Mouse (Mus musculus): Measurements from ENCODE around the gene Klhl25.
A peak's percentile ranks its signal among the peaks of the same experiment; 100 is the strongest.
"Not testable (repeated sequence)": the region's sequence is repeated elsewhere in the genome, so short reads cannot be mapped to it uniquely, and the experiment has no call there.

The Klhl25 gene

GRCm38 (mm10) chr7:75879436-75879835, 31.3 kb downstream of the Klhl25 start:
- DNase-seq: not testable (repeated sequence)

GRCm38 (mm10) chr7:75880236-75880635, 32.1 kb downstream of the Klhl25 start:
- no peak for DNase-seq

GRCm38 (mm10) chr7:75880650-75881049, 32.5 kb downstream of the Klhl25 start:
- DNase-seq: peak; percentile 88

GRCm38 (mm10) chr7:75881376-75881775, 33.3 kb downstream of the Klhl25 start:
- DNase-seq: no peak

GRCm38 (mm10) chr7:75881791-75882190, 33.7 kb downstream of the Klhl25 start:
- no peak for DNase-seq

GRCm38 (mm10) chr7:75891466-75891865, 43.4 kb downstream of the Klhl25 start:
- DNase-seq: no peak

- no peak for DNase-seq
Observed at GRCm38 (mm10) chr7:75892737-75893136, 44.6 kb downstream of the Klhl25 start.

- no peak for DNase-seq
Observed at GRCm38 (mm10) chr7:75893709-75894108, 45.6 kb downstream of the Klhl25 start.

GRCm38 (mm10) chr7:75897041-75897440, 48.9 kb downstream of the Klhl25 start:
- DNase-seq: no peak

- no peak for DNase-seq
Observed at GRCm38 (mm10) chr7:75899102-75899501, 51.0 kb downstream of the Klhl25 start.

GRCm38 (mm10) chr7:75899517-75899916, 51.4 kb downstream of the Klhl25 start:
- DNase-seq: no peak

GRCm38 (mm10) chr7:75899954-75900353, 51.8 kb downstream of the Klhl25 start:
- DNase-seq: no peak

- DNase-seq: no peak
Observed at GRCm38 (mm10) chr7:75905145-75905544, 57.0 kb downstream of the Klhl25 start.

- peak; percentile 65 for DNase-seq
Observed at GRCm38 (mm10) chr7:75910035-75910651, 62.0 kb downstream of the Klhl25 start.

- DNase-seq: no peak
Observed at GRCm38 (mm10) chr7:75910652-75911035, 62.5 kb downstream of the Klhl25 start.

GRCm38 (mm10) chr7:75913952-75914351, 65.8 kb downstream of the Klhl25 start:
- DNase-seq: peak; percentile 85

- not testable (repeated sequence) for DNase-seq
Observed at GRCm38 (mm10) chr7:75915550-75915949, 67.4 kb downstream of the Klhl25 start.

GRCm38 (mm10) chr7:75917662-75918061, 69.6 kb downstream of the Klhl25 start:
- DNase-seq: no peak

GRCm38 (mm10) chr7:75919745-75920144, 71.6 kb downstream of the Klhl25 start:
- not testable (repeated sequence) for DNase-seq
